Mouse (Mus musculus) cerebellum, adult 11 months (tissue): ENCODE measurements around the gene Scgn.

Experiments
- DNase-seq: peaks from one replicate; pipeline ENCODE4 v3.0.0; 2022

Gene Scgn

DNA sequence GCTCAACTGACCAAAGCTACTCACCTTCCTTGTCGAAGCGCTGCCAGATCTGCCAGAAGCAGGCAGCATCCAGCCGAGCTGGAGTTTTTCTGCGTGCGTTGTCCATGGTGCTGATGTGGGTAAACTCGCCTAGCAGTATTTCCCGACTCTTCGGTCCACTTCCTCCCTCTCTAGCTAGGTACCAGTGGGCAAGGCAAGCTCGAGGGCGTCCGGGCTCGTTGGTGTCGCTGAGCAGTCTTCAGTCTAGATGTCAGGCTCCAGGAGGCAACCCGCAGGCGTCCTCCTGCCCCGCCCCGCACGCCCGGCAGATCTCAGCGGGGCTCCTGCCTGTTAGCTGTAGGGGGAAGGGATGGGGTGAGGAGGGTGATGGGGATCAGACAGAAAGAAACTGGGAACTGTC, at the start of gene Scgn:
Gene Scgn, minus strand, starts transcription at position 287 of the 400 bp plus-strand sequence.
- DNase-seq, result no peak

DNA sequence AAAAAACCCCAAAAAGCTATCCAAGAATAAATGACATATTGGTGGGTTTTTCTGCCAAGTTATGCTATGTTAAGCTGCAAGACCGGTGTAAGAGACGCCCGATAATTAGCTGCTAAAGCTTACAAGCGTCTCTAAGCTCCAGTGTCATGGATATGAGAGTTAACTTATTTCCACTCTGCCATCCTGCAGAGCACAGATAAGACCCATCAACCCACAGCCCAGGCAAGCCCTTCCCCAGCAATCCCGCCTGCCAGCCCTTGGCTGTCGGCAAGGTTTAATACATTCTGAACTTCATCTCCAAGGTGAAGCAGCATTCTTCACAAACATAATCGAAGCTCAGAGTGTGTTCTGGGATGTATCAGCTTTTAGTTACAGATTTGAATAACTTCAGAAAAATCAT, 49.2 kb upstream of the Scgn start:
- no peak for DNase-seq

DNA sequence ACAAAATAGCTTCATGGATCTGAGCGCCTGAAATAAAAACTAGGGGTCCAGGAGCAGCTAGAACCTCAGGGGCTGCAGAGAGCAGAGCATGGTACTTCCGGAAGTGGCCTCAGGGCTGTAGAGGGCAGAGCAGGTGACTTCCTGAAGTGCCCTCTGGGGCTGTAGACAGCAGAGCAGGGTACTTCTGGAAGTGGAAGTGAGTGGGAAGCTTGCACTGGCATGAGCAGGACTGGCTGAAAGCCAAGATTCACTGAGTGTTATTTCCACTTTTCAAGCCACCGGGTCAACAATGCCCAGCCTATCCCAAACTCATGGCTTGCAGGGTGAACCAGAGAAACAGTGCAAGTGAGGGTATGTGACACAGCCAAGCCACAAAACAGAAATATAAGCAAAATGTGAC, 46.5 kb upstream of the Scgn start:
- no peak for DNase-seq

DNA sequence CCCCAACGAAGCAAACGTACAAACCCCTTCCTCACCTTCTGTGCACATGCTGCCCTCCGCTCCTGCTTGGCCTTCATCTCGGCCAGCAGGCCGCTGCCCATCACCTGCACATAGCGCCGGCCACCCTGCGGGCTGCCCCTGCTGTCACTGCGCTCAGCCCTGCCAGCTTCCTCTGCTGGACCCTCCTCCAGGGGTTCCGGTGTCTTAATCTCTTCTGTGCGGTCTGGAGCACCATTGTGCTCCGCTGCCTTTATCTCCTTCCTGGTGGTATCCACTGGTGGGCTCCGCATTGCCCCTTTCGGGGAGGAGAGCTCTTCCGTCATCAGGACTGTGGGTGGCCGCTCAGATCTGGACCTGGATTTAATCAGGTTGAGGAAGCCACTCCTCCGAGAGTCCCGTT, 45.1 kb upstream of the Scgn start:
- DNase-seq, result no peak

DNA sequence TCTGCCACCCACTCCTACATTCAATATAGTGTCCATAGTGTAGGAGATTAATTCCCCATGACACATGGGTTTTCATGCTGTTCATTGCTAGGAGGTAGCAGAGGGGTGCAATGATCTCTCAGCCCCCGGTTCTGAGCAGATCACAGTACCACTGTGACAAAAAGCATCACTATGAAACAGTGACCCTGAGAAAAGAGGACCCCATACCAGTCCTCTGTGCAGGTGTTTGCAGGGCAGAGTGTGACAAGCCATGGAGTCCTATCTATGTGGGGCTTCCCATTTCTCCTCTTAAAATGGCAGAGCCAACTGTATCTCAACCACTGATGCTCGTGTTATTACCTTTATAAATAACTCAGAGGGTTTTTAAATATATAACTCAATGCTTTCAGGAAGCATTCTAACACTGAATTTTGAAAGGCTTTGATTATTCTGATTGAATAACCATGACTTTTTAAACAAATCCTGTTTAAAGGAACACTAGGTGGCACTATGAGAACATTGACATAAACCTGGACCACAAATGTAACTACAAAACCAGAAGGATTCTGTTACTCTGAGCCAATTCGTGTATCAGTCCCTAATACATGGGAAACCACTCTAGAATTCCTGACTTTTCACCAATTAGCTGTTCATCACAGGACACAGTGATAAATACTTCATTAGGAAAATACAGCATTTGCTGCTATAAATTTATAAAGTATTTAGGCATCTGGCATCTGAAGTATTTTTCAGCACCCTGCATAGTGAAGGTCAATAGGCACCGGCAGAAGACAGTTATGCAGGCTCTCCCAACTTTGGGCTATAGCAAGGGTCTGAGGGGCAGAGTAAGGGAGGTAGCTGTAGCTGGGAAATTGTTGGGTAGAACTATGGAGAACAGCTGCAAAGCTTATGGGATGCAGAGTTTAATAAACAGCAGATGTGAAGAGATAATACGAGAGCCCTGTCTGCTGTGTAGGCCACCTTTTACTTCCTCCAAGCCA, 36.5 kb upstream of the Scgn start:
- no peak for DNase-seq

DNA sequence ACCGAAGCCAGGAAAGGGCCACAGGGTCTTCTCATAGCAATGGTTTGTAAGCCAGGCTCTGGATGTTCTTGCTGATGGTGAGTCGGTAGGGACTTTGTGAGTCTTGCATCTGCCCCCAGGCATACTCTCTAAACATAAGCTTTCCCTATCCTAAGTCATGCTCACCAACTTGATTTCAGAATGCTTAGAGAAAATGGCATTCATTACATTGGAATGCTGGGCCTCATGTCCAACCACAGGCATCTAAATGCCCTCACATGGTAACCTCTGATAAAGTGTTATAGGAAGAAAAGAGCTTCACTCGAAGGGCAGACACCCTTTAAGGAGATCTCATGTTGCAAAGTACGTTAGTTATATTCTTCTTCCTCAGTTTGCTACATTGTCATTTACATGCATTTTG, 27.5 kb upstream of the Scgn start:
- no peak for DNase-seq

DNA sequence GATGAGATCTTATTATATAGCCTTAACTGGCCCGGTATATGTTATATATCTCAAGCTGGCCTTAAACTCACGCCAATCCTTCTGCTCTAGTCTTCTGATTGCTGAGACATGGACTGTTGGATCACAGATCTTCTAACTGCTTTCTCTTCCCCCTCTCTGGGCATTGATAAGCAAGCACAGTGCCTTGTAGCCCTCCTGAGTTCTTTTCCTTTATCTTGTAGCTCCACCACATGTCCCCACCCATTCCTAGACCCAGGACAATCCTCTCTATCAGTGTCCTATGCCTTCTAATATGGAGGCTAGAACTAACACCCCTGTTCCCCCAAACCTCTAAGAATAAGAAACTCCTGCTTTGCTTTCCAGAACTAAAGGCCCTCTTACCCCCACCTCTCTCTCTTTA, 14.5 kb upstream of the Scgn start:
- no peak for DNase-seq

DNA sequence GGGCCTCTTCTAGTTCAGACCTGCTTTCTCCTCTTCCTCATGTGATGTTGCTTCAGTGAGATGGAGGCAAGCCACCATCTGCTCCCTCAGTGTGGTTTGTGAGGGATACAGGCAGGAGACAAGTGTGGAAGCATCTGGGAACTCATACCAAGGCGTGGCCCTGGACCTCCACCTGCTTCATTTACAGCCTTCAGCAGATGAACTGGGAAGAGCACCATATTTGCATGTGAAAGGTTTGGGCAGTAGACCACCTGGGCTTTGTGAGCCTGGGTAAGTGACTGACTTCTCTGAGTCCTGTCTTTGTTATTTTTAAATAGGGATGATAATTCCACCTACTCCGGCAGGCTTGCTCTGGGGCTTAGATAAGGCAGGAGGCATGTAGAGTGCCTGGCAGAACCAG, 10.8 kb upstream of the Scgn start:
- DNase-seq, result no peak

DNA sequence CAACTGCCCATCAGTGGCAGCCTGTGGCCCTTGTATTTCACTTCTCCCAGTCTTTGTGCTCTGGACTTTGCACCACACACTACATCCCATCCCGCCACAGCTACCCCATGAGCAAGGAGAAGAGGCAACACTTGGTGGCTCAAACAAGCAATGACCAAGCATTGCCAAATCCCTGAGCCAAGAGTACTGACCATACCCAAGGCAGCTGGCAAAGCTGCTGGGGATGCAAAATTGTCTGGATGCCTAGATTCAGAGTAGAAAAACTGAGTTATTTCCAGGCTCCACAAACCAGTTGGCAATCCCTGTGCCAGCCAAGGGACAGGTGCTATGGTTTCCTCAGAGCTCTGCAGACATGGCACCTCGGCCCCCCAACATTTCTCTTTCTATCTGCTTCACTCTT, 10.1 kb upstream of the Scgn start:
- DNase-seq, result no peak

DNA sequence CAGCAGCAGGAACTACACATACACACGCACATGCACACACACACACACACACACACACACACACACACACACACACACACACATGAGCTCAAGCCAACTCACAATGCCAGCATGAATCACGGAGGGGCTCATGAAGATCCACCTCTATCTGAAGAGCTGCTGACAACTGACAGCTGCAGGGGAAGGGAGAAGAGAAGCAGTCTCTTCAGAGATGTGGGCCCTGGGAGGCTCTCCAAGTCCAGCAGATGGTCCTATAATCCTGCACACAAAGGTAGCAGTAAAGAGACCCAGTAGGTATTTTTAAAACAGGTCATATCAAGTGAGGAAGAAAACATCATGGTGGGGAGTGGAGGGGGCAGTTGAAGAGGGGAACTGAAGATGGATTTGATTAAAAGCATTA, 7.8 kb upstream of the Scgn start:
- no peak for DNase-seq

DNA sequence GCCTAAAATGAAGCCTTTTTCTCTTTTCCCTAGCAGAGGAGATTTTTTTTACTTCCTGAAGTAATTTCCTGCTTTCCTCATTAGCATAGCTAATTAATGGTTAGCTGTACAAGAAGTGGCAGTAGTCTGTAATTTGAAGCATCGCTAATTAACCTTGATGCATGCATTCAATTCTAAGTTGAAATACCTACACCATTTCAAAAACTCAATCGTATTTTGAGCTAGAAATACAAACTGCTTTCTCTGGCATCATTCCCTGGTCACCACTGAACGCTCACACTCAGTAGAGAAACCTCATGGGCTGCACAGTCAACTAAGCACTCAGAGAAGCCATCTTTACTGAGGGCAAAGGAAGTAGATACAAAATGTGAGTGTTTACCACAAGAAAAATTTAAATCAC, 3.7 kb upstream of the Scgn start:
- no peak for DNase-seq

DNA sequence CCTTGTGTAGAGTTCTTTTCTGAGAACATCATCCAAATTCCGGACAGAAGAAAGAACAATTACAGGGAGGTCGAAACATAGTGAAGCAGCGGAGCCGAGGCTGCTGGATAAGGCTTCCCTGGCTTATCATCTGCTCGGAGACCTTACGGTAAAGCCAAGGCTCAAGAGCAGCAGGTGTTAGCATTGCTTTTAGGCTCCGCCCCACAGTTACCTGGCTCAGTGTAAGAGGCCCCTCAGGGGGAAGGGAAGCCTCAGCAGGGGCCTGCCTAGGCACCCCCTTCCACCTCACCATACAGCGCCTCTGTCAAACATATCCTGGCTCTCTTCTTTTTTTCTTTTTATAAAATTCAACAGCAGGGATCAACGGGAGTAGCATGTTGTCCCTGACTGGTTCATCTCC, 3.0 kb upstream of the Scgn start:
- DNase-seq, result no peak

DNA sequence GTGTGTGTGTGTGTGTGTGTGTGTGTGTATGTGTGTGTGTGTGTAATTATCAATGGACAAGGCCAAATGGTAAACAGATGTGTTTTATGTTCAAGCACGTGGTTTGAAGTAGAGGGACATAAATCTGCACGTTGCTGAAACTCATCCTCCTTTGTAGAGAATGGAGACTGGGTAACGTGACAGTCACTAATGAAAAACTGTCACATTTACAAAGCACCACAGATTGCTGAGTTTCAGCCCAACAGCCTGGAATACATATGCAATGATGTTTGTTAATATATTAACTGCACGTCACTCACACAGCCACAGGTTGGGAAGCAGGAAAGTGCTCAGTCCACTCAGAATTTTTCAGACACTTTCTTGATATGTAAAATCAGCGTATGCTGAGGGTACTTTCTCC, 563 bp downstream of the Scgn start:
- no peak for DNase-seq

DNA sequence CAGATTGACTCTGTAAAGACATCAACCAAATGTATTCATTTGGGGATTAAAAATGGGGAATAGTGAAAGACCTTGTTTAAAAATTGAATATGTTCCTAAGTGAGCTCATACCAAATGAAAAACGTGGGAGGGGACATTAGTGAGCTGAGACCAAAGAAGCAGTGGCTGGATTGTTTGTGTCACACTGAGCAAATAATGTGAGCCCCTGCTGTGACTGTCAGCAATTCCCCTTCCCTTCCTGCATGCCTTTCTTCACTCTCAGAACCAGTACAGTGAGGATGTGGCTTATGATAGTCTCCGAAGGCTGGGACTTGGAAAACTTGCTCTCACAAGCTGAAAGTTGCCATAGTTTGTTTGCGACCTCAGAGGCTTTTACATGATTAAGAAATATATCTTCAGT, 5.9 kb downstream of the Scgn start:
- DNase-seq, result no peak

DNA sequence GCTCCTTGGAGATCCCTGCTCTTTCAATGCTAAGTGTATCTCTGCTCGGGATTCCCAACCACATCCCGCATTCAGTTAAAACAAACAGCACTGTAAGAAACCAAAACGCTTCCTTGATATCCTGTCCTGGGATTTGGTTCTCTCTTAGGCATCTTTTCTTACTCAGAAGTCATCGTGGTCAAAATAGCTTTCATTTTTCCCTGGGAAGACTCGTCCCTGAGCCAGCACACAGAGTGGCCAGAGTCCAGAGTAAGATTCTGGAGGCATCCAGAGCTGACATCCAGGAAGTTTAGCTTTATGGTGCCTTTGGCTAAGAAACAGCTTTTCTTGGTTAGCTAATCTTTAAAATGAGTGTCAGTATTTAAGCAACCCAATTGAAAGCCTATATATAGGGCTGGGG, 18.7 kb downstream of the Scgn start:
- DNase-seq, result no peak

DNA sequence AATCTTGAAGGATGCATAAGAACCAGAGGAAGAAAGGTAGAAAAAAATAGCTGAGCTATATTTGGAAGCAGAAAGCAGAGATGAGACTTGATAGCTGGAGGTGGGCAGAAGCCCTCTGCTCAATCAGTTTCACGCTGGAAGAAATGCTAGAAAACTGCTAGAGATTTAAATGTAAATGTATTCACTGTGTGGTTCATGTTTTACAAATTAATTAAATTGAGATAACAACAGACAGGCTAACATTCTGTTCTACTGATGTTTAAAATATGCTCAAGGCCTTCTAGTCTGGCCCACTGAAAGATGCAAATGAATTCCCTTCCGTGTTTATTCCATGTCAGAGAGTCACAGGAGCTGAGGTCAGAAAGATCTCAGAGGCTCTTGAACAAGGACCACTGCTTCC, 19.1 kb downstream of the Scgn start:
- no peak for DNase-seq

DNA sequence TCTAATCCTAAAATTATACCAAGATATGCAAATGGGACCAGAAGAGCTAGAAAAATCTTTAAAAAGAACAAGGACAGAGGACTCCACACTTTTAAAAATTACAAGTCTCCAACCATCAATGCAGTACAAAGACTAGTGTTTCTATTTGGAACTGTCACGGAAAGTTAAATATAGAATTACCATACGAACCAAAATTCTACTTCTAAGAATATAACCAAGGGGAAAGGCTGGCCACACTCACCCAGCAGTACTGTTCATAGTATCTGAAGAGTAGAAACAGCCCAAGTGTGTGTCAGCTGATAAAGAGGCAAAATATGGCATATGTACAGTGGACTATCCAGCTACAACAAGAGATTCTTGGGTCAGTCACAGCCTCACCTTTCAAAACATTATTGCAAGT, 26.1 kb downstream of the Scgn start:
- DNase-seq, result no peak

DNA sequence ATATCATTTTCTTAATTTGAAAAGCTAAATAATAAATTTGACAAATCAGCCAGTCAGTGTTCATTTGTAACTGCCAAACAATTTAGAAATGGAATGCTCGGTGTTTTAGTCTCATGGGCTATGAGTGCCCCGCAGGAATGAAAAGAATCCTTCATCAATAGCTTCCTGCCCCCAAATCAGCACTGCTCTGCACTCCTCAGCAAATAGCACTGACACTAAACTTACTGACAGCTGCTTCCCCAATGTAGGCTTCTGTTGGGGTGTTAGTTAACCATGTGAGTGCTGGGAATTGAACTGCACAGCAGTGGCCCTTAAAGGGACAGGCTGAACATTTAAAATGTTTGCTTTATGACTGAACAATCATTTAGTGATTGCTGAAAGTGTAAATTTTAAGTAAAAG, 31.2 kb downstream of the Scgn start:
- no peak for DNase-seq

DNA sequence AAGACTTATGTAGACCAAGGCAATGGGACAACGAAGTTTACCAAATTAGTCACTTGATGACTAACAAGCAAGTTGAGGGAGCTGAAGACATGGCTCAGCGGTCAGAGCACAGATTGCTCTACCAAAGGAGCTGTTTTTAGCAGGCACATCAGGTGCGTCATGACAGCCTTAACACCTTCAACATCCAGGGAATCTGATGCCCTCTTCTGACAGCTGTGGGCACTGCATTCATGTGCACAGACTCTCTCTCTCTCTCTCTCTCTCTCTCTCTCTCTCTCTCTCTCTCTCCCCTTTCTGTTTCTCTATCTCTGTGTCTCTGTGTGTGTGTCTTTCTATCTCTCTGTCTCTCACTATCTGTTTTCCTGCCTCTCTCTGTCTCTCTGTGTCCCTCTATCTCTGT, 40.1 kb downstream of the Scgn start:
- no peak for DNase-seq

DNA sequence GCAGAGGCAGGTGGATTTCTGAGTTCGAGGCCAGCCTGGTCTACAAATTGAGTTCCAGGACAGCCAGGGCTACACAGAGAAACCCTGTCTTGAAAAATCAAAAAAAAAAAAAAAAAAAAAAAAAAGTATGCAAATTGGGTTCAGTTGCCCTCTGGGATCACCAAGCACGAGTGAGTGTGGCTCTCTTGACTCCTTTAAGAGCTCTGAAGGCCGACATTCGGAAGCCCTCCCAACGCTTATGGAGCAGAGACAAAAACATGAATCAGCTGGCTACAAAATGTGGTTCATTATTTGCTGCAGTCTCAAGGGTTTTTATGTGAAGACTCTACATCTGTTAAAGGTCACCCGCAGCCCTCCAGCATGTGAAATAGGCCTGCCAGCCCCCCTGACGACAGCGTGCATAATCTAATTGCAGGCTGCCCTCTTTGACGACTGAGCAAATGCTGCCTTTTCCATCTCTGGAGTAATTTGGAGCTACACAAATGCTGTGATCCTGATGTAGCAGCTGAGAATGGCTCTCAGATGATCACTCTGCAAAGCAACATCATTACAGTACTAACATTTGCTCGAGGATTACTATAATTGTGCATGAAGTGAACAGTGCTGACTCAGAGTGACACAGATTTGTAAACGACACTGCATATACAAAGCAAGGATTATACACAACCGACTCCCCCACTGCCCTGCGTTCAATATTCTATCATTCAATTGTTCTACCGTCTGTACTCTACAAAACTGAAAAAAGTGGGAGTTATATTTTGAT, 41.3 kb downstream of the Scgn start:
- DNase-seq, result no peak

DNA sequence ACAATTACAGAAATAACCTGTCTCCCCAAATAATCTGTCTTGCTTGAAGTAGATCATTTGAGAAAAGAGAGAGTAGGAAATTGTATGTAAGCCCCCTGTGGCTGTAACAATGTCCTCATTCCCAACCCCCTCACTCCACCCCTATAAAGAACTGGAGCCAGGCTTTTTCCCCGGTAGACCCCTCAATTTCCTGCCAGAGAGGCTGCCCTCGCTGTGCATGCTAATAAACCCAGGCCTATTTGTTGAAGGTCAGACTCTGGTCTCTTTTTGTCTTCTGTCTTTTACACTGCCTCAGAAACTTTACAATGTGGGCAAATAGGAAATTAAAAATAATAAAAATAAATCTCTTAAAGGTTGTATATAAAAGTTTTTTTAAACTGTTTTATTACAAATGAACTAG, 44.8 kb downstream of the Scgn start:
- no peak for DNase-seq

DNA sequence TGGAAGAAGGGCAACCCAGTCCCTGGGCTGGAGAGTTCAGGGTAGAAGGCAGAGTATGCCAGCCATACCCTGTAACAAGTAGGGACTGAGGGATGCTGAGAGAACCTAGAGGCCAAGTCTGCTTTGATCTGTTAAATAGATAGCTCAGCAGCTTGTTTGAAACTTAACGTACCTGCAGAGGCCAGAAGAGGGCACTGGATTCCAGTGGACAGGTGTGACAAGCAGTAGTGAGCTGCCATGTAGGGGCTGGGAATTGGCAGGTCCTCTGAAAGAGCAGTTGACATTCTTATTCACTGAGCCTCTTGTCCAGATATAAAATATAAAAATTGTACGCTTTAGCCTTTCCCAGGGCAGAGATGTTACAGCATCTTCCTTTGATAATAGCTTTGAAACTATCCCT, 48.2 kb downstream of the Scgn start:
- no peak for DNase-seq

DNA sequence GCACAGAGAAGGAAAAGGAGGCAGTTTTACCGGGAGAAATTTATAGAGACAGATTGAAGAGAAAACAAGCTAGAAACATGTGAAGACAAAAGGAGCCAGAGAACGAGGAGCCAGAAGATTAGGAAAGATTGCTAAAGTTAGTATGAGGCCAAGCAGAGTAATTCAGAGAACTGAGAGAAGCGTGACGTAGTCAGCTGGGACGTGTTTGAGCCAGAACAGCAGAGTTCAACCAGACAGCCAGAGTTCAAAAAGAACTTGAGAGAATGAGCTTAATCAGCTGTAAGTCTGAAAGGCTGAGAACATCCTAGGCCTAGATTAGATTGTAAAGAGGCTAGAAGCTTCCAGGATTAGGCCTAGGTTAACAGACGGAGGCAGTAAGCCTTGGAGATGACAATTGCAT, 50.7 kb downstream of the Scgn start:
- DNase-seq, result no peak

DNA sequence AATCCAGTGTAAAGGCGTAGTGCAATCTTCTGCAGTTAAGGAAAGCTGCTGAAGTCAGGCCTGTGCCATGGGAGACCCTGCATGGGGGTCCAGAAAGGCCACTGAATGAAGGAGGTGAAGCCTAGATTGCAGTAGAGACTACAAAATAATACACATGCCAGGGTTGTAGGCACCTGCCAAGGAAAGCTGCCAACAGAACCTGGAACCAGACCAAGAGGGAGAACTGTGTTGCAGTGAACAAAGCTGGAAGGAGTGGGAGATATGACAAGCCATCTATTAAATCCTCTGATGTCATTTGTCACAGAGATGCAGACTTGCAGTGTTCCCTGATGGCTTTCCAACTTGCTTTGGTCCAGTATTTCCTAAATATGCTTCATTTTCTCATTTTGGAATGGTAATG, 52.3 kb downstream of the Scgn start:
- DNase-seq, result peak; percentile 11

DNA sequence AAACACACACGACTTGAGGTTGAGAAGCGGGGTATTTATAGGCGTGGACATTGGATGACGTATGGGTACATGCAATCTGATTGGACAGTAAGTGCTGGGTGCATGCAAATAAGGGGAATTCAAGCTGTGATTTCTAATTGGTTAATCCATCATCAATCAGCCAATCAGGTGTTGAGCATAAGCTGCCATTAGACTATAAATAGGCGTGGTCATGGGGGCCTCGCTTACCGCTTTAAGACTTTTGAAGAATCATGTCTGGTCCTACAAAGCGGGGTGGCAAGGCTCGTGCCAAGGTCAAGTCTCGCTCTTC, 56.8 kb downstream of the Scgn start, which contains the start of gene Hist1h2aa:
Gene Hist1h2aa, plus strand, starts transcription at position 252 of the 310 bp plus-strand sequence.
- no peak for DNase-seq
